Mouse (Mus musculus): Measurements from ENCODE around the gene Psmd6.

The Psmd6 gene

DNA sequence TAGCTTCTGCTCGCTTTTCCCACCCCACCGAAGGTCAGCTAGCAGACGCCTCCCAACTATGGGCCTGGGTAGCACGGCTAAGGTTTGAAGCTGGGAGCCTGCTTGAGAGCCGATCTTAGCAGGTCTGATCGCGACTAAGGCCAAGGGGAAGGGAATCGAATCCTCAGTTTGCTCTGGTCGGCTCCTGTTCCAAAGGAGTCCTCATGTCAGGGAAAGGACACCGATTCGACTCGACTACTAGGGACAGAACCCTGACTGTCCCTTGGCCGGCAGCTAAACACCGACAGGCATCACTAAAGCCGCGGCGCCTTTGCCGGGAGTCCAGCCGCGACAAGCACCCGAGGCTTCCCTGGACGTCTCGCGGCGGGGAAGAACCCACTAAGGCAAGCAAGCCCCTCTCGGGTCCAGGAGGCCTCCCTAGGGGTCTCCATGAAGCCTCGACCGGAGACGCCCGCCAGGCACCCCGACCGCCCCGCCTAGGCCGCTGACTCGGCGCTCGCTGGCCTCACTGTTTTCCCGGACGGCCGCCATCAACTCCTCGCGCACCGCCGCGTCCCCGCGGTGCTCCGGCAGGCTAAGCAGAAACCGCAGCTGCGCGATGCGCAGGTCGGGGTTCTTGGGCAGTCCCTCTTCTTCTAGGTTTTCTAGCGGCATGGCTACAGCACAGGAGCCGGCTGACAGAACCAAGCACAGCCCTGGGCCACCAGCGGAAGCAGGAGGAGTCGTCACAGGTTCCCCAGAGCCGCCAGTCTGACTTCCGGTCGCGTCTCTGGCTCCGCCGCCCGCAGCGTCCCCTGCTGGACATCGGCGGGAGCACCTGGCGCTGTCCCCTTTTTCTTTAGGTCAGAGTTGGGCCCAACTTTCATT lies at the start of gene Psmd6:
Gene Psmd6 (minus strand): TSS at position 755 of the 867 bp plus-strand sequence.
- peak; percentile 92 to 94 for DNase-seq

DNA sequence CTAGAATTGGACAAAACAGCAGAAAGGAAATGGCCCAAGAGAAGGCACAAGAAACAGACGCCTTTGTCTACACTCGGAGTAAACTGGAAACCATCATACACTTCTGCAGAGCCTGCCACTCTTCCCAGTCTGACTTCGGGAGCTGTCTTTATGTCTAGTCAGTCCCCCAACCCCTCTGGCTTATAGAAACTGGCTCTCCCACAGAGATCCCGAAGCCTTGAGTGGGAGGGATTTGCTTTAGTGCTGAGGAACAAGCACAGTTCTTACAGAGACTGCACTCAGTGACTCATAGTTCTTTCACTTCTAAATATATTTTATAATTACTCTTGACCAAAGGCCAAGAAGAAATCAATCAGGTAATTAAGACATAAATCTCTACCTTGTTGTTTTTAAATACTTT lies 10.1 kb downstream of the Psmd6 start:
- no peak for DNase-seq

DNA sequence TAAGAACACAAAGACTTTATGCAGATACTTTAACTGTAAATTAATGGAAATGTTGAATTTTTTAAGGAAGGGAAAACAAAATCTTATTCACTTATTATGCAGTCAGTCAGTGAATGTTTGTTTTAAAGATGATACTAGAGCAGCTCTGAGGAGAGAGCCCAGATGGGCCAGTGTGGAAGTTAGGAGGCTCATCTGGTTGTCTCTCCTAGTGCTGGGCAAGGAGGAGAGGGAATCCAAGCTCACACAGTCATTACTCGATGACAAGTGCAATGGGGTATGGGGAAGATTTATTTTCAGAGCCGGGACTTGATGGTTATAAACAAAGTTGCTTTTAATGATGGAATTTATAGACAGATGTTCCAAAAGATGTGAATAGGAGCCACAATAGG lies 15.9 kb downstream of the Psmd6 start:
- no peak for DNase-seq

DNA sequence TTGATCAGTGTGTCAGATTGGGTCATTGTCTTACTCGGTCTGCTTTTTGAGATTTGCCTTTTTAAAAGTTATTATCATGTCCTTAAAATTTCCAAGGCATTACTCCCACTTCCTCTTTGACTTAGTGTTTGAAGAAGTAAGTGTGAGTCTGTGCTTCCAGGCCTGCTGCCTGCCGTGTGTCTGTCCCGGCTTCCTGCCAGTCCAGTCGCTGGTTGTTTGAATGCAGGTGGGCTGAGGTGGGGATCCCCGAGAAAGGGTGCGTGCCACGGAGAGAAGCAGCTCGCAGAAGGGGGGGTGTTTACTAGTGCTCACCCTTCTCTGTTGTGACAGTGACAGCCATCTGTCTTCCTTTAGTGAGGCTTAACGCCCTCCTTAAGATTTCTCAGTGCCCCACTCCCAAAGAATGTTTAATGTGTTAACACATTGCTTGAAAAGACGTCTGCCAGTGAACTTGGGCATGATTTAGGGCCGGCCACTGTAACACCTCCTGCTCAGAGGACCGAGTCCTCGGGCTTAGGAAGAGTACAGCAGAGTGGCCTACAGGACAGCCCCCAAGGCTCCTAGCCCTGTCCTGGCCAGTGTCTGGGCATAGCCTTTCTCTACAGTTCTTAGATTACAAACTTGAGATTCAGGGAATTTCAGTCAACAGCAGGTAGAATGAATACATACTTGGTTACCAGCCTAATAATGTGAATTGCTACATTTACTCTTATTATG lies 16.4 kb downstream of the Psmd6 start:
- DNase-seq, result no peak

DNA sequence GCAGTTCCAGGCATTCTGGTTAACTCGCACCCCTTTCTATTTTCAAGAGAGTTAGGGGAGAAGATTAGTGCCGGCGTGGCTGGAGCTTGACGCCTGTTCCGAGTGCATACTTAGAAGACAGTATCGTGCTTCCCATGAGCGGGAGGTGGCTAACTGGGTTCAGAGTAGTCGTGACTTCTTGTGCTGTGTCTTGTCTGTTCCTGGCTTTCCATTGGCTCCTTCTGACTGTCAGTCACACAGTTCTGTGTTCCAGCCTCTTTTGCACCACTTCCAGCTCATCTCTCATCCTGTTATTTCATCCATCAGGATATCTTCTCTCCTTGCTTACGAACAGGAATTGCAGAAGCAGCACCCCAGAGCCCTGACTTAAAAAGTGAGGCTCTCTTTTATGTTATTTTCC lies 19.5 kb downstream of the Psmd6 start:
- DNase-seq, result no peak

DNA sequence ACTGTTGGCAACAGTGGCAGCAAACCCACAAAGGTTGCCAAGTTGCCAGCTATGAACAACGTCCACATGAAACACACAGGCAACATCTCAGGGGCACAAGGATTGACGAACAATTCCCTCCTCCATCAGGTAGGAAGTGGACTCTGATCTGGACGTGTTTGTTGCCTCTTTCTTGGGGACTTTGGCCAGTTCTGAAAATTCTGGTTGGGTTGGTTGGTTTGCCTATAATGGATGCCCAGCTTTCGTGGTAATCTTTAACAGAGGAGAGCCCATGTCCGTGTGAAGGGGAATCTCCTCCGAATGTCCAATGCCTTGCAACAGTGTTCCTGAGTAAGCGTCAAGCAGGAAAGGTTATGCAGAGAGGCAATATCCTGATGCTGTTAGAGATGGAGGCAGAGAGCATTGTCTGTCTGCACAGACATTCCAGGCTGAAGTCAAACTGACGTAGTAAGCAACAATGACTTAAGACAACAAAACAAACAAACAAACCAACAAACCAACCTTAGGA lies 20.0 kb downstream of the Psmd6 start:
- DNase-seq, result no peak

DNA sequence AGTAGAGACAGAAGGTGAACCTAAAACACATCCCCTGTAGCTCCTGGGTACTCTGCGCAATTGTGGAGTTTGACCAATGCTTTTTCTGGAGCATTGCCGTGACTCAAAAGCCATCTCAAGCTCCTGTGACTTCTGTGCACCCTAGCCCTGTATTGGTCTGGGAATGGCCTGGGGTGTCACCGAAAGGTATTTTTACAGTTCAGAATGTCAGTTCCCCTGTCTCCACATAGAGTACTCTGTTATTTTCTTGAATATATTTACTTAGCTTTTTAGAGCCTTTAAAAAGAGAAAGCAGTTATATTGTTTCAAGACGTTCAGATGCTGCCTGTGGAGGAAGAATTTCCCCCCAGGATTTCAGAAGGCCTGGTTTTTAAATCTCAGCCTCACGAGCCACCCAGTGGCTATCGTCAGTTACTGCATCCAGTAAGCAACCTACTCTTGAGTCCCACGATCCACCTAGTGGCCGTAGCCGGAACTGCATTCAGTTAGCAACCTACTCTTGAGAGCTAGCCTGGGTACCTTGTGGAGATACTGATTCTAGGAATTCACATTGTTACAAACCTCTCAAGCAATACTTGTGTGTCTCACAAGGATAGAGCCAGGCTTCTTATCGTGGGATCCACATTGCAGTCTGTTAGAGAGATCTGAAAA lies 22.3 kb downstream of the Psmd6 start:
- peak; percentile 81 to 89 for DNase-seq

DNA sequence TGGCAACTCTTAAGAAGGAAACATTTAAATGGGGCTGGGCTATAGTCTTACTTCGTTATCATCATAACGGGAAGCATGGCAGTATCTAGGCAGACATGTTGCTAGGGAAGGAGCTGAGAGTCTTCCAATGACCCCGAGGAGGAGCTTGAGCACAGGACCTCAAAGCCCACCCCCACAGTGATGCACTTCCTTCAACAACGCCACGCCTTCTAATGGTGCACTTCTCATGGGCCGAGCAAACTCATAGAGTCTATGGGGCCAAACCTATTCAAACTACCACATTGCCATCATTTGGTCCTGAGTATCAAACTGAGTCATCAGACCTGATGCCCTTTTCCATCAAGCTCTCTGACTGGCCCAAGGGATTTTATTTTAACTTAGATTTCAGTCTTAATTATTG lies 30.2 kb downstream of the Psmd6 start:
- DNase-seq, result no peak

DNA sequence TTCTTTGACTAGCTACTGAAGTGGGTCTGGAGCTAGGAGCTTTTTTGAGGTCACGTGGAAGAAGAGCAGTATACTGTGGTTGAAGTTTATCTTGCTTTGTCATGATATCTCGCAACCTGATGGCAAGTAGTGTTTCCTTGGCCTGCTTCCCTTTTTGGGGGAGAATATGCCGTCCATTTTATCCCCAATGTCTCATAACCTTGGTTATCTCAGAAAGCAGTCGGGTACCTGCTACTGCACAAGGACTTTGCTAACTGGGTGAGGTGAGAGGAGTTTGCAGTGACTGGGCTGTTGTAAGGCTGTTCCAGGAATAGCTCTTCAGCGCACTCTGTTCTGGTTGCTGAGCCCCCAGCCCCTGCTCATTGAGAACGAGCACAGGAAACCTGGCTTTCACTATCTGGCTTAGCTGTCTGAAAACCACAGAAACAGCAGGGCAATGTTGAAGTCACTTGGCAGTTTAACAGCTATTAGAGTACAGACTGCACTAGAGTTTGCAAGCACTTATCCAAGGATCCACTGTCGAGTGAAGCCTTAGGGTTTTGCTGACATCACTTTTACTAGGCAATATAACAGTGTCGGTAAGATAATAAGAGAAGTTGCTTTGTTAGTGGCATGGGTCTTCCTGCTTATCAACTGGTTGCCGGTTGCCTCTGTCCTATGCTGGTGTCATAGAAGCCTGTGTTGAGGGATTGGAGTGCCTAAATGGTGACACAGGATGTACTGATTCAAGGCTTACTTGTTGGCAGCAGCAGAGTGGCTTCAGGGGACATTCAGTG lies 32.6 kb downstream of the Psmd6 start:
- DNase-seq, result no peak

DNA sequence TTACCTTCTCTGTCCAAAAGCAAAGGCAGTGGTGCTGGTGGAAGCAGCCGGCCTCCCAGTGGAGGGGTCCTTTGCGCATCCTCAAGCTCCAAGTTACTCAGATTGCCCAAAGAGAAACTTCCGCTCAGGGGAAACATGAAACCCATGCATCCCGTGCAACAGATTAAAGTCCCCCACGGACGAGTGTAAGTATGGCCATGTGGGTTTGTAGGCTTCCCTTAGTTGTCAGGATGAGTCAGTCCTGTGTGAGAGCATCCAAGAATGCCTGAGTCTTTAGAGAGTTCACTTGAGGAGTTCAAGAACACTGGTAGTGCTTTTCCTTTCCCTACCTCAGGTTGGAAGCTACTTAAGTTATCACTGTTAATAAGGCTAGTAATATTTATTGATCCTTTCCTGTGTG lies 33.4 kb downstream of the Psmd6 start:
- DNase-seq, result no peak

DNA sequence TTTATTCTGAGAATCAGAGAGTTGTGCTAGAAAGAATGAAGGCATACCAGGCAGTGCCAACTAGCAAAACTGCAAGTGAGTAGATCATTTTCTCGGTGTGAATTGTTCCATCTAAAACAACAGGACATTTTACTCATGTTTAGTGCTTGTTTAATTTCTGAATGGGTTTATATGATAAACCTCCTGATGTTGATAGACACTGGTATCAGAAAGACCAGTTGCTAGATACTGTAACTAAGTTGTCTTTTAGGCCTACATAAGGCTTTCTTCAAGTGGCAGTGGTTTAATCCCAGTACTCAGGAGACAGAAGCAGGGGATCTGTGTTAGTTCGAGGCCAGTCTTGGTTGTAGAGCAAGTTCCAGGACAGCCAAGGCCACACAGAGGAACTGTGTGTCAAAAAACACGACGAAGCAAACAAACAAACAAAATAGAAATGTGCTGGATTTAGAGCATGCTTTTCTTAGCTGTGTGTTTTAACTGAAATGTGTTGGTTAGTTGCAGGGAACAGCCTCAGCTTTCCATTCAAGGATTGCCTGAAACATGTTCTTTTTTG lies 34.0 kb downstream of the Psmd6 start:
- no peak for DNase-seq

DNA sequence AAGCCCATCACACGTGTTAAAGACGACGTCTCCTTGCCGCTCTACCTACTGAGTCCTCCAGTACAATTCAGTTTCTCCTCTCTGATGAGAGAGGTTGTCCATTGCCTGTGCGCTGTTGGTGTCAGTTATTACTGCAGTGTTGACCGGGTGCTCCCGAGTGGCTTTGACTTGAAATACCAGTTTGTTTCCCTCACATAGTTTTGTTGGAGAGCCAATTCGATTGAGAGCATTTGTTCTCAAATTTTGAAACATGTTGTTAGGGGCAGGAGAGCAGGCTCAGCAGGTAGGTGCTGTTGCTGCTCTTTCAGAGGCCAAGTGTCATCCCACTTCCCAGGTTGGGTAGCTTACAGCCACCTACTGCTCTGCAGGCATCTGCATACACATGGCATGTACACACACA lies 37.0 kb downstream of the Psmd6 start:
- DNase-seq, result no peak

DNA sequence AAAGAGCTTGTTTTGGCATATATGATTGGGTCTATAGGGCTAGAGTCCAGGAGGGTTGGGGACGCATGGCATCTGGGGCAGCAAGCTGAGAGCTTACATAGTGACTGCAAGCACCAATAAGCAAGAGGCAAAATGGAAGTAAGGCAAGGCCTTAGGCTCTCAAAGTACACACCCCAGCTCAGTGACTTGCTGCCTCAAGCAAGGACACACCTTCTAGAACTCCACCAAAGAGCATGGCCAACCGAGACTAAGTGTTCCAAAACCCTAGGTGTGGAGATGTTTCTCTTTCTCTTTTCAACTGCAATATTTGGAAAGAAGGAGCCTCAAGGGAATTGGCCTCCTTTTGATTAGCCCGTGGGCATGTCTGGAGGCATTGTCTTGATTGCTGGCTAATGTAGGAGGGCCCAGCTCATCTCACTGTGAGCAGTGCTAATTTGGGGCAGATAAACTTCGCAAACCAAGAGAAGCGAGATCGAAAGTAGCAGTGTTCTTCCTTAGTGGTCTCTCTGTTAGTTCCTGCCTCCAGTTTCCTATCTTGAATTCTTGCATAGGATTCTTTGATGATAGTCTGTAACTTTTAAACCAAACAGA lies 40.1 kb downstream of the Psmd6 start:
- no peak for DNase-seq

DNA sequence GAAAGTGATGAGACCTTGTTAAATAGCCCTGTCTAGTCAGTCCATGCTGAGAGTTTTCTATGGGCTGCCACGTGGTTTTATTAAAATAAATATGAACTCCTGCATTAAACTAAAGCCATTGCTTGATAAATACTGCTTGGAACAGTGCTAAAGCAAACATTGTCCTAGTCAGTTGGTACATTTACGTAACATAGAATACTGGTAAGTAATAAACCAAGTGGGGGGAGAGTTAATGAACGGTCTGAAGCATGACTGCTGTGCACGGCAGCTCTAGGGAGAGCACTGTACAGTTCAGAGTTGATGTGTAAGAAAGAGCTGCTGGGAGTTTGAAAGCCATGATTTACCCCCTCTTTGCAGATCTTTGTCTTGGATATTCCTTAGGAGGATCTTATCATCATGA lies 49.3 kb downstream of the Psmd6 start:
- no peak for DNase-seq

DNA sequence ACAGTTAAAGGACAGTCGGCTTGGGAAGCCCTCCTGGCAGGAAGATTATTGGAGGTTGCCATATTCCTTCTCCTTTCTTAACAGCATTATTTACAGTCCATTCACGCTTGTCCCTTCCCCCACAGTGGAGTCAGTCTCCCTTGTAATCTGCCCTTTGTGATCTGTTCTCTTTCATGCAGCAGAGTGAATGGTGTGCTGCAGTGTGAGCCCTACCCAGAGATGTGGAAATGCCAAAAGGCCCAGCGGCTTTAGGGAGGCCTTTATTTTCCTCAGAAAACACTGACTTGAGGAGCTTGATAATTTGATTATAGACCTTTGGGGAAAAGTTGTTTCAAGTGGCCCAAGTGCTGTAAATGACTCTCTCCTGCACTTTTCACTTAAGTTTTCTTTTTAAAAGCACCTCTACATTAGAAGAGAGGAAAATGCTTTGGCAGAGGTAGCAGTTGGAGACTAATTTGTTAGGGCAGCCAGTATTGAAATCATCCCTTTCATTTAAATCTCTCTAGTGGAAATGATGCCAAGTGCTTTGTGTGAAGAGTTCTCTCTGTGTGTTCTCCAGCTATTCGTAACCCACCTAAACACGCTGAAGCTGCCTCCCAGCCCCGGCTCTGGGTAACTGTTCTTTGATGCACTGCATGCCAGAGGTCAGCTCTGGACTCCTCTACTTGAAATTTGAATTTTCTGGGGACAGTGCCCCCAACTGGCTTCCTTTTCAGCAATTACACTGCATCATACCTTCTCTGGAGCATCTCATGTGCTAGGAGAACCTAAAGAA lies 50.1 kb downstream of the Psmd6 start:
- DNase-seq, result no peak

DNA sequence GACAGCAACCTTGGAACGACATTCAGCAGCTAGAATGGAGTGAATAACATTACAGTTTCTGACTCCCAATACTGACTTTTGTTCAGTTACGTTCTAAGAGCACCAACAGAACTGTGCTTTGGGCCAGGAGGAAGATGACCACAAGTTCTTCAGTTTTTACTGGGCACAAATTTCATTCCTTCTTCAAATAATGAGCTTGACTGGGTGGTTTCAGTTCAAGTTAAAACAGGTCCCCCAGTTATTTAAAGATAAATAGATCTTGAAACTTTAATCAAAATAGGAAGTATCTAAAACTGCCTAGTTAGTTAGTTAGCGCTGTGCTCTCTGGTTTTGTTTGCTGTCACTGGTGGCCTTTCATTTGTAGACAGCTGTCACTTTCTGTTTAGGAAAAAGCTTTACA lies 52.2 kb downstream of the Psmd6 start:
- no peak for DNase-seq

DNA sequence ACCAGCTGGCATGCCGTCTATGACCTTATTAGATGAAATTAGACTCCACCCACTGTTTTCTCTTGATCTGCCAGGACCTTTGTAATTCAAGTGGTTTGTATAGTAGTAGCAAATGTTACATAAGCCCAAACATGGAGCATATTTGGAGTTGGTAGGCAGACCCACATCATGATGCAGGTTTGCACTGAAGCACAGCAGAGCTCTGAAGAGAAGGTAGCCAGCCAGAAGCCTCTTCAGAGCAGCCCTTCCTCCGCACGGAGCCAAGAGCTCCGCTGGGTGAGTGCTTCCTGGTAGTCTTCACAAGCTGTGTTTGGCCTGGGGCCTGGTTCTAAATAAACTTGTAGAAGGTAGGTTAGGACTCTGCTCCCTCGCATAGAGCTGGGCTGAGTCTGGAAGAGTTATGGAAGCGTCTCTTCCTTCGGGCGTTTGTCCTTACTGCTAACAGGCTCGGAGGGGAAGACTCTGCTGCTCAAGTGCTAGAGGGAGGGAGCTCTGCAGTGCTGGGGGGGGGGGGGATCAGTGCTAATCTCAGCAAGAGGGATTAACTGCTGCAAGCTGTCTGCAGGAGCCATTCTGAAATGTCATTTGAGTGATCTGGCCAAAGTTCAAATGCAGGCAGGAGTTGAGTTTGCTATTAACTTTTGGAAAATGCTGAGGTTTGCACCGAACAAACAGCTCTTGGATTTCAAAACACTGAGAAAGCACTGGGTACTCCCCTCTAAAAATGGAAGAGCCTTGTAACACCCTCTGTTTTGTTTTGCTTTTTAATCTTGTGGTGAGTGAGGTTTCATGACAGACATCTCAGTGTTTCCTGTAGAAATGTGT lies 52.9 kb downstream of the Psmd6 start:
- DNase-seq, result peak; percentile 60 to 81

DNA sequence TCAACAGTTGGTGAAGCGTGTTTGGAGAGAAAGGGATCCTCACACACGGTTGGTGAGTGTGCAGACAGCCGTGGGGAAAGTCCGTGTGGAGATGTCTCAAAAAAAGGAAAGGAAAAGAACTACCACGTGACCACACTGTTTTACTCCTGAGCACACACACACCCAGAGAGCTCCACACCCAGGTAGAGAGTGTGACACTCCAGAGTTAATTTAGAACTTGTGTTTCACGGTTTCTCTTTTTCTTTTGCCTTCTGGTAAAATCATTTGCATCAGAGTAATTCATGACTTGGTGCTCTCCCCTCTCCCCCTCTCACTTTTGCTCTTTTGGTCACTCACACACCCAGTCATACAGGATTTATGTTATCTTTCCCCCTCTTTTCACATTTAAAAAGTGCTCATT lies 54.5 kb downstream of the Psmd6 start:
- no peak for DNase-seq

DNA sequence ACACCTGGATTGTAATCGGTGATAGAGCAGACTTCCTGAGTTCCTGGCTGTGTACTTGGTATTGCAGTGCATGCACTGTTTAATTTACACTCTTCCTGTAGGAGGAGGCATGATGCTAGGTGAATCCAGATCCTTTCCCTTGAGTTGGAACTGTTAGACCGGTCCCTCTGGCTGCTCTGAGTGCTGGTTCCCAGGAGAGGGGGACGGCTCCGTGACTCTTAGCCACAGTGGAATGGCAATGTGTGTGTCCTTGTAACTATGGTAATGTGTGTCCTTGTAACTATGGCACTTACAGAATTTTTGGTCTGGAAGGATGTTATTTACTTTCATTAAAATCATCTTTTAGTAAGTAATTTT lies 55.7 kb downstream of the Psmd6 start:
- DNase-seq, result peak in 1 of 2 experiments; percentile 34

DNA sequence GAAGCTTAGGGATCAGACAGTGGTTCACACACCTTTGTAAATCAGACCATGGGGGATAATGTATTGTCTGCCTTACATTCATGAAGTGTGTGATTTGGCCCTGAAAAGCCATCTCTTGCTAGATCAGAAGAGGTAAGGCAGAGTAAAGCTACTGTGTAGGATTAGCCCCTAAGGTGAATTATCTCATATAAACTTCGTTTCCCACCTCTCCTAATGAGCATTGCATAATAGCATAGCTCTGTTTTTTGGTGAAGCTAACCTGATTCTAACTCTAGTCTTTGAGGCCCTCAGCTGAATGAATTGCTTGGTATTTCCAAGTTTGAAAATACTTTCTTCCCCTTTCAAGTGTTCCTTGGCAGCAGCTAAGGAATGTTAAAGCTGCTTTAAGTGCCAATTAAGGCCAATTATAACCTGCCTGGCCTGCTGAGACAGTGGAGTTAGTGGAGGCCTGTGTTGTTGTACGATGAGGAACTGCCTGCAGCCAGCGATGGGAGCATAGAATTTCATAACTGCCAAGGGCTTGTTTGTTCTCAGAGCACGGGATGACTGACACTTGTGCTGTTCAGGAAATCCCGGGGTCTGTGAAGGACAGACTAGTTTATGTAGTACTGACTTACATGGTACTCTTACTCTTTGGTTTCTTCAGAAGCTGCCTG lies 56.2 kb downstream of the Psmd6 start:
- DNase-seq, result peak; percentile 43 to 76

Data from lung, postnatal 4 days (tissue).